Mouse (Mus musculus): ENCODE measurements at regions not wholly inside any gene's neighbourhood (a gene's known extent, or its start where the extent isn't known, plus 50 kb on each side); places are given as distances from the start of the nearest gene placed in this dataset.

DNA sequence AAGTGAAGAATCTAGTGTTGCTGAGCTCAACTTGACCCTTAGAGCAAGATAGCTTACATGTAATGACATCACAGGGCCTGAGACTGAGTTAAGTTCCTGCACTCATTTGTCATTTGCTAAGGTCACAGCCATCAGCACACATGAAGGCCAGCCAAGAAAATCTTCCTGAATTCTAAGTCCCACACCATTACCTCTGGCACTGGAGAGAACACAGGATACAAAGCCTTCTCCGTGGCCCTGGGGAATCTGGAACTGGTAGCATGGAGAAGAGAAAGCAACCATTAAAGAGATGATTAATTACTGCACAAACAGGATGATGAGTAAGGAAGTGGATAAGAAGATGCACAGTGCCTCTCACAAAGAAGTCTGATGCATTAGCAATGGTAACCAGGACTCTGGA is 232.0 kb downstream of the Wdr72 start:
- in situ Hi-C loops (cut with MboI, MseI), result no loop called here

GRCm38 (mm10) chr9:74345027-74345426 is 234.9 kb downstream of the Wdr72 start:
- in situ Hi-C loops (cut with MboI, MseI), result no loop called here

DNA sequence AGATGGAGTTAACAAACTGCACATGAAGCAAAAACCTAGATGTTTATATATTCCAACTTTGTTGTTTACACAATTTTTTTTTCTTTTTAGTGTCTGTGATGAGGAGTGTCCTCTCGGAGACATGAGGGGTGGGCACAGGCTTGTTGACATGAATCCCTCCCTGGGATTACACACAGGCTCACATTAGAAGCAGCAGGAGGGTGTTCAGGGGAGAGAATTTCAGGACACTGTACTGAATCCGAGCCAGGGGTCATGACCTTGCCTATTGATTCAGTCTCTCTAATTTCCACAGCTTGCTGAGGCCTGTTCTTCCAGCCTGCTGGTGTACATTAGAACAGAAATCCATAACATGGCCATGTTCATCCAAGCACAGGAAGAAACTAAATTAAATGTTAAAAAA is 238.6 kb downstream of the Wdr72 start:
- in situ Hi-C loops (cut with MboI, MseI), result no loop called here

GRCm38 (mm10) chr9:74365930-74366438 is 255.8 kb downstream of the Wdr72 start:
- in situ Hi-C loops (cut with MboI, MseI), result no loop called here

- in situ Hi-C loops (cut with MboI, MseI), result no loop called here
Observed at GRCm38 (mm10) chr9:74376191-74376590, 266.0 kb downstream of the Wdr72 start.

DNA sequence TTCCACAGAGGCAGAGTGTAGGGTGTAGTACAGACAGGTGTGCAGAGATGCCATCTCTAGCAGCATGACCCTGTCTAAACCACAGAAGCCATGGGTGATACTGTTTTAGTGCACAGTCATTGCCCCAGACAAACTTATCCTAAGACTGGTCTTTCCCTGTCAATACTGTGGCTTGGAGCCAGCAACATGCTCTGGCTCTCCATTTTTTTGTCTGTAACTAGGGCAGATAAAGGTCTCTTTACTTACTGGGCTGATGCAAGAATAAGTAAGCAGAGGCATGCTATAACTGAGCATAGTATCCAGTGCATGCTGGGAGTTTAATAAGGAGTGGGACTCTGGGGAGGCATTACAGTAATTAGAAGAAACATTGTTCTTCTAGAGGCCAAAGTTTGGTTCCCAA is 267.0 kb downstream of the Wdr72 start:
- in situ Hi-C loops (cut with MboI, MseI), result no loop called here

- in situ Hi-C loops (cut with MboI, MseI), result no loop called here
Observed at GRCm38 (mm10) chr9:74384206-74384896, 274.2 kb downstream of the Wdr72 start.

- in situ Hi-C loops (cut with MboI, MseI), result no loop called here
Observed at GRCm38 (mm10) chr9:74425594-74425993, 315.4 kb downstream of the Wdr72 start.

GRCm38 (mm10) chr9:74449981-74450380 is 339.8 kb downstream of the Wdr72 start:
- in situ Hi-C loops (cut with MboI, MseI), result no loop called here

- in situ Hi-C loops (cut with MboI, MseI), result no loop called here
Observed at GRCm38 (mm10) chr9:74461084-74461483, 350.9 kb downstream of the Wdr72 start.

DNA sequence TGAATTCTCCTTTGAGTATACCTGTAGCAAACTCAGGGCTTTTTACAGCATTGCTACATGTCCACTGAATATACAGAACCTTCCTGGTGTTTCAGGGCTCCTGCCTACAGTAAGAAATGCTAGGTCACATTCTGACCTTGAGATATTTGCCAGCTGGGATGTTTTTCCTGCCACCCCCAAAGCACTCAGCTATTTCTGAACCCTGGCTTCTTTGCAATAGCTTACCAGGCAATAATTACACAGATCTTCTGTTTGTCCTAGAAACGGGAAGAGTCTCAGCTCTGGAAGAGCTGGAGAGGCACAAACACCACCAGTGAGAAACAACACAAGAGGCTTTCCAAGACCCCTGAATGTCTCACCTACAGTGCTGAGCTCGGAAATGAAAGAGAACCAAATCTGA is 366.7 kb downstream of the Wdr72 start:
- in situ Hi-C loops (cut with MboI, MseI), result loop anchor here (25.0 kb wide), 1 partner anchor 790 kb away; no protein-coding TSS in a partner anchor

- in situ Hi-C loops (cut with MboI, MseI), result loop anchor here (25.0 kb wide), 1 partner anchor 792 kb away; no protein-coding TSS in a partner anchor
Observed at GRCm38 (mm10) chr9:74479273-74479672, 369.1 kb downstream of the Wdr72 start.

DNA sequence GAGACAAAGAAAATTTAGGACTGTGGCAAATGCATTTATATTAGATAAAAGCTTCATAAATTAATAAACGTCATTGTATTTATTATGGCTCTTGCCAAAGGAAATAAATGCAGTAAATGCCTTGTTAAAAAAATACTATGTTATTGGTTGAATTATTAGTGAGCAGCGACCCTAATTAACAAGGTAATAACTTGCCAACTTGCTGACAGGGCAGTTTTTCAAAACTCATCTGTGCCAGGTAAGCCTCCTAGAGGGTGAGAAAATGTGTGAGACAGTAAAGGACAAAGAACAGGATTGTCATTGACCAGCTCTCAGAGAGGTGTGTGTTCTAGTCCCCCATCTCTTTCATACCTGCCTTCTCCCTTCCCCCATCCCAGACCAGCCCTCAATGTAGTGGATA is 347.8 kb upstream of the Onecut1 start:
- in situ Hi-C loops (cut with MboI, MseI), result no loop called here

GRCm38 (mm10) chr9:74528550-74528949 is 333.2 kb upstream of the Onecut1 start:
- in situ Hi-C loops (cut with MboI, MseI), result no loop called here

GRCm38 (mm10) chr9:74530317-74530716 is 331.4 kb upstream of the Onecut1 start:
- in situ Hi-C loops (cut with MboI, MseI), result no loop called here

DNA sequence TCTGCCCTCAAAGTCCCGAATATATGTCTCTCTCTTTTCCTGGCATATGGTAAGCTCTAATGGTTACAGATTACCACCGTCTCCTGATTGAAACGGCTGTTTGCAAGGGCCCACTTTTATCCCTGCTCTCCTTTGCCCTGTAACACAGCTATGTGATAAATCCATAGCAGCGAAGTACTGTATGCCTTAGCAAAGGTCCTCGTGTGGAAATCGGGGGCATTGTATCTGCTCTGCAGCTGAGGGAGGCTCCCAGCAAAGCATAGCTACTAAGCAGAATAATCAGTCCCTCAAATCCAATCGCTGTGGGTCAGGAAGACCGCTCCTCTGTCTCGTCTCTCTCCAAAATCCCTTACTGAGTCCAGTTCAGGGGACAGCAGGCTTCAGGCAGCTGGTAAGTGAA is 331.0 kb upstream of the Onecut1 start:
- in situ Hi-C loops (cut with MboI, MseI), result no loop called here

GRCm38 (mm10) chr9:74531986-74532385 is 329.7 kb upstream of the Onecut1 start:
- in situ Hi-C loops (cut with MboI, MseI), result no loop called here

- in situ Hi-C loops (cut with MboI, MseI), result no loop called here
Observed at GRCm38 (mm10) chr9:74534976-74535375, 326.7 kb upstream of the Onecut1 start.

DNA sequence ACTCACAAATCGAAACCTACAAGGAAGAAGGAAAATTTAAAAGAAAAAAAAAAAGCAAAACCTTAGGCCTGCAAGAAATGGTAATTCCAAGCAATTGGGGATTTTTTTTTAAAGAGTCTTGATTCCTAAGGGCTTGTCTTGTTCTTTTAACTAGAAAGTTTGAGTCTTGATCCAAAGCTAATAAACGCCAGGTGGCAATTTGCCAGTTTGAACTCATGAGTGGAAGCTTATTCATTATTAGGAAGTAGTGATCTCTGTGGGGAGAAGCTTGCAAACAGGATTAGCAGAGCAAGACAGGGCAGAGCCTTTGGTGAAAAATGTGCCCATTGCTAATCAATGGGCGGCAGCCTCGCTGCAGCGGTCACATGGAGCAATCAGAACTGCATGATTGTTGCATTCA is 305.6 kb upstream of the Onecut1 start:
- in situ Hi-C loops (cut with MboI, MseI), result no loop called here

DNA sequence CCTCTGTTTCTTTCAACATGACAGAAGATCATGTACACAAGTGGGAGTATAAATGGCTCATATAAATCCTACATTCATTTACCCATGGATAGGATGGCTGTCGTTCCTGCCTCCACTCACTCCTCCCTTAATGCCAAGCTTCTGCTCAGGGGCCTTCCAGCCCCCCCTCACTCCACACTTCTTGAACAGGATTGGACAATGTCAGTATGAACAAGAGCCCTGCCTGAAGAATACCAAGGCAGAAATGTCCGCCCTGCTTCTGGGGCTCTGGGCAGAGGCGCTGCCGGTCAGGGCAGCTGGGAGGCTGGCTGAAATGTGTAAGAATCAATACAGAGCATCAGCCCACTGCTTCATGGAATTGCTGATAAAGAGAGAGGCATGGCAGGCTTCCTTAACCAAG is 269.0 kb upstream of the Onecut1 start:
- in situ Hi-C loops (cut with MboI, MseI), result no loop called here

DNA sequence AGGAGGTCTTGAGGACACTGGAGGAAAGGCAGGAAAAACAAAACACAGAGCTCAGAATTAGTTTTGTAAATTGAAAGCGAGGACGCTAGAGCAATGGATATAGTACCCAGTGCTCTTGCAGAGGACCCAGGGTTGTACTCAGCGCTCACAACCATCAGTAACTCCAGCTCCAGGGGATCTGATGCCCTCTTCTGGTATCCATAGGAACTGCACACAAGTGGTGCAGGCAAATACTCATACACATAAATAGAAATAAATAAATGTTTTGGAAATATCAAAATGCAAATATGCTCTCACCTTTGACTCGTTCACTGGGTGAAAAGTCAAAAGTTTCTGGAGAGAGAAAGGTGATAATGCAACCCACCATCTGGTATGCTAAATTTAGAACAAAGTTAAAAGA is 267.8 kb upstream of the Onecut1 start:
- in situ Hi-C loops (cut with MboI, MseI), result no loop called here

DNA sequence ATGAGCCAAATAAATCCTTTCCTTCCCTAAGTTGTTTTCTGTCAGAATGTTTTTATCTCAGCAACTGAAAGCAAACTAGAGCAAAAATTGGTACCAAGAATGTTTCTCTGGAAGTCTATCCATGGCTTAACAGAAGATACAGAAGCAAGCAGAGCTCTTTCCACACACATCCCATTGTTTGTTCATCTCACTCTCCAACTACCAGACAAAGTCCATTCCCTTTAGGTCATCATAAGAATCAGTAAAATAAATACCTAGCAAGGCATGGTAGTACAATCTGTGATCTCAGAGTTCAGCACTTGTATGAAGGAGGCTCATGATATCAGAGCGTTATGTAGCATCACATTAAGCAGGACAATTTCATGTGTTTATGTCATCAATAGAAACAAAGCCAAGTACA is 257.3 kb upstream of the Onecut1 start:
- in situ Hi-C loops (cut with MboI, MseI), result loop anchor here (5.0 kb wide), 1 partner anchor 48 kb away; no protein-coding TSS in a partner anchor

DNA sequence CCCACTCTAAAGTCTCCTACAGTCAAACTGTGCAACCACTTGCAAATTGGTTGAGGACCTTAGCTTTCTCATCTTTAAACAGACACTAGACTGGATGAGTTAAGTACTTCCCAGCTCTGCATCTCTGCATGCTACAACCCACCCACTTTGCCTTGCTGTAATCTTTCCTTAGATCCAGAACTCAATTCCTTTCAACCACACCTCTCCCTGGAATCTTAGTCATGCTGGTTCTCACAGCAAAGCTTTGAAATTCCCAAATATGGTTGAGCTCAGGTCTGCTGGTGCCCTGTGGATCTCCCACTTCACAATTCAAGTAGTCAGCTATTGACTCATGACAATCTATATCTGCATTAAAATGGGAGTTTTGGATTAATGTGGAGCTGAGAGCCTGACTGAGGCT is 239.8 kb upstream of the Onecut1 start:
- in situ Hi-C loops (cut with MboI, MseI), result no loop called here

DNA sequence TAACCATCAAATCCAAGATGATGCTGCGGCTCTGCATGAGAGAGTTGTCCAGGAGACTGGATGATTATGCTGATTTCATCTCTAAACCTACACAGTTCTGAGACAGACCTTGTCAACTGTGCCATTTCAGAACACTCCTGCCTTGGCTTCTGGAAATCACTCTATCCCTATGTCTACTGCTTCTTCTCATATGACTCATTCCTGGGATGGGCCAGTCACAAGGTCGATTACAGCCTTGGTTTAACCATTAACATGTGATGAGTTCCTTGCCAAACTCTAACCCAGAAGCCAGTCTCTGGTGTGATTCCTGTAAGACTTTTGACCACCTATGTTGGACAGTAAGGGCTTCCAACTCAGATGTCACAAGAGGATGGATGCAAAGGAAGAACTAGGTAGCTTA is 216.3 kb upstream of the Onecut1 start:
- in situ Hi-C loops (cut with MboI, MseI), result no loop called here

Data from regulatory T cell (primary cell).